Mouse (Mus musculus) spleen, embryonic (tissue): Measurements from ENCODE around the gene Sptbn4.

Source experiments
- CTCF ChIA-PET: fragments of 350-600 bp; sonication (Branson Sonifier 250); formaldehyde crosslinking; loops from one replicate; lab custom pipeline; 2022; lab: Charles Lee

The Sptbn4 gene

GRCm38 (mm10) chr7:27357595-27357978 is 89.9 kb downstream of the Sptbn4 start:
- CTCF ChIA-PET, result interaction anchor here (0.5 to 0.6 kb wide), 2 partner anchors 24 to 40 kb away, joined by 3 to 4 read pairs; no protein-coding TSS in a partner anchor

- CTCF ChIA-PET, result interaction anchor here (0.7 to 1.1 kb wide), 2 partner anchors 10 to 23 kb away, joined by 3 to 5 read pairs; no protein-coding TSS in a partner anchor
Measured at GRCm38 (mm10) chr7:27356861-27357594, 90.5 kb downstream of the Sptbn4 start, which contains the start of gene Gm20479. TSS of gene Gm20479 (minus strand) at chr7:27357419.

- CTCF ChIA-PET, result interaction anchor here (0.7 to 1.1 kb wide), 2 partner anchors 11 to 22 kb away, joined by 3 to 5 read pairs; no protein-coding TSS in a partner anchor
Measured at GRCm38 (mm10) chr7:27356248-27356647, 91.2 kb downstream of the Sptbn4 start.

GRCm38 (mm10) chr7:27355745-27356240 is 91.7 kb downstream of the Sptbn4 start, which contains the start of gene Shkbp1:
TSS of gene Shkbp1 (minus strand) at chr7:27356019.
- CTCF ChIA-PET, result no interaction called here

- CTCF ChIA-PET, result no interaction called here
Measured at GRCm38 (mm10) chr7:27355261-27355660, 92.2 kb downstream of the Sptbn4 start.

- CTCF ChIA-PET, result no interaction called here
Measured at GRCm38 (mm10) chr7:27354783-27355182, 92.7 kb downstream of the Sptbn4 start.

- CTCF ChIA-PET, result interaction anchor here (0.6 kb wide), 1 partner anchor 95 kb away, joined by 6 read pairs; no protein-coding TSS in a partner anchor
Measured at GRCm38 (mm10) chr7:27354144-27354543, 93.3 kb downstream of the Sptbn4 start.

GRCm38 (mm10) chr7:27345444-27345843 is 102.0 kb downstream of the Sptbn4 start:
- CTCF ChIA-PET, result no interaction called here

- CTCF ChIA-PET, result interaction anchor here (1.1 kb wide), 1 partner anchor 26 kb away, joined by 3 read pairs; no protein-coding TSS in a partner anchor
Measured at GRCm38 (mm10) chr7:27342595-27342994, 104.9 kb downstream of the Sptbn4 start.

GRCm38 (mm10) chr7:27339519-27339918 is 108.0 kb downstream of the Sptbn4 start:
- CTCF ChIA-PET, result no interaction called here

- CTCF ChIA-PET, result no interaction called here
Measured at GRCm38 (mm10) chr7:27339114-27339513, 108.4 kb downstream of the Sptbn4 start.

- CTCF ChIA-PET, result interaction anchor here (1.1 kb wide), 1 partner anchor 138 kb away, joined by 3 read pairs; no protein-coding TSS in a partner anchor
Measured at GRCm38 (mm10) chr7:27337175-27337853, 110.2 kb downstream of the Sptbn4 start, which contains the start of gene Ltbp4. TSS of gene Ltbp4 (minus strand) at chr7:27337692.

- CTCF ChIA-PET, result interaction anchor here (2.3 kb wide), 1 partner anchor 49 kb away, joined by 14 read pairs; no protein-coding TSS in a partner anchor
Measured at GRCm38 (mm10) chr7:27335928-27336823, 111.3 kb downstream of the Sptbn4 start.

GRCm38 (mm10) chr7:27335011-27335720 is 112.3 kb downstream of the Sptbn4 start:
- CTCF ChIA-PET, result interaction anchor here (0.7 to 2.3 kb wide), 3 partner anchors 50 to 286 kb away, joined by 8 to 14 read pairs (median 9); no protein-coding TSS in a partner anchor

- CTCF ChIA-PET, result interaction anchor here (0.5 to 2.3 kb wide), 5 partner anchors 22 to 286 kb away, joined by 3 to 14 read pairs (median 9); no protein-coding TSS in a partner anchor
Measured at GRCm38 (mm10) chr7:27334405-27334911, 113.0 kb downstream of the Sptbn4 start.

GRCm38 (mm10) chr7:27333316-27333941 is 114.1 kb downstream of the Sptbn4 start:
- CTCF ChIA-PET, result interaction anchor here (0.5 to 2.3 kb wide), 11 partner anchors 23 to 1597 kb away, joined by 3 to 21 read pairs (median 5); no protein-coding TSS in a partner anchor

GRCm38 (mm10) chr7:27332353-27333199 is 114.9 kb downstream of the Sptbn4 start:
- CTCF ChIA-PET, result interaction anchor here (0.5 to 0.7 kb wide), 5 partner anchors 23 to 403 kb away, joined by 3 to 21 read pairs (median 4); no protein-coding TSS in a partner anchor

GRCm38 (mm10) chr7:27331854-27332253 is 115.6 kb downstream of the Sptbn4 start:
- CTCF ChIA-PET, result interaction anchor here (0.7 to 1.2 kb wide), 2 partner anchors 53 to 93 kb away, joined by 4 to 5 read pairs; no protein-coding TSS in a partner anchor
